Mouse (Mus musculus): ENCODE results near the gene Syngr1. TPM values are rescaled to one million over a fixed set of nuclear protein-coding genes. Genes with fewer than 3 reads are reported as not detected.

The Syngr1 gene
- polyA plus RNA-seq, 1 experiment from 2014 or later = 26.2 TPM

DNA sequence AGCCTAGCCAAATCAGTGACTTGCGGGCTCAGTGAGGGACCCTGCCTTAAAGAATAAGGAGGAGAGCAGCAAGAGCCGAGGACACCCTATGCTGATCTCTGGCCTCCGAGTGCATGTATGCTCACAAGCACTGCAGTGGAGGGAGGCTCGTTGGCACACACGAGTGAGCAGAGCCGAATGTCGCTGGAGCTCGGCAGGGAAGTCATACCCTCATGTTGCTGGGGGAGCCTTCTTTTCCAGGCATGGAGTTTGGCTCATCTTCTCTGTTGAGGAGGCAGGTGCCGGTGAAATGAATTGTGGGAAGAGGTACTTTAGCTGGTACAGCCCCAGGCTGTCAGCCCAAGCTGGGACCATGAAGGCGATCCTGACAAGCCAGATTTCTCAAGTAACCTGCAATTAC, 5.3 kb downstream of the Syngr1 start:
- Histone ChIP-seq H3K4me2 (replicated peaks) (no peak overlapping the region), H3K9me3 (no peaks in the 10 kb centered on the region), H3K4me1 (replicated peaks) (peaks cover 47% of the 10 kb centered on the region), H3K36me3 (no peaks in the 10 kb centered on the region), H3K4me3 (replicated peaks) (no peak overlapping the region), H3K27ac (no peak overlapping the region), H3K9ac (replicated peaks) (no peak overlapping the region), H3K27me3 (peaks cover 32% of the 10 kb centered on the region)
- no peak for ATAC-seq
- 69% methylated on average over 10 of the region's 10 CpGs for WGBS

GRCm38 (mm10) chr15:80096946-80097881, 6.1 kb downstream of the Syngr1 start:
- peak overlapping the region; percentile 41 for H3K4me2 ChIP-seq (replicated peaks)
- H3K9me3 ChIP-seq = no peaks in the 10 kb centered on the region
- H3K4me3 ChIP-seq (replicated peaks) = no peak overlapping the region
- peak overlapping the region; percentile 48 for H3K9ac ChIP-seq (replicated peaks)
- H3K27ac ChIP-seq = peak overlapping the region; percentile 47; the same call in 1 of the 2 replicates
- H3K36me3 ChIP-seq = no peaks in the 10 kb centered on the region
- H3K4me1 ChIP-seq (replicated peaks) = peaks cover 40% of the 10 kb centered on the region
- ATAC-seq = peak; percentile 68
- 31% methylated on average over 19 of the region's 20 CpGs for WGBS
- H3K27me3 ChIP-seq = peaks cover 24% of the 10 kb centered on the region

- Histone ChIP-seq H3K4me2 (replicated peaks) (peak overlapping the region; percentile 41; the same call in 1 of the 2 replicates), H3K4me3 (replicated peaks) (no peak overlapping the region), H3K36me3 (no peaks in the 10 kb centered on the region), H3K27ac (peak overlapping the region; percentile 47; the same call in 1 of the 2 replicates), H3K9me3 (no peaks in the 10 kb centered on the region), H3K9ac (replicated peaks) (peak overlapping the region; percentile 48), H3K27me3 (peaks cover 16% of the 10 kb centered on the region), H3K4me1 (replicated peaks) (peaks cover 32% of the 10 kb centered on the region)
- peak; percentile 57 for ATAC-seq
- 25% methylated on average over 8 of the region's 8 CpGs for WGBS
Measured at GRCm38 (mm10) chr15:80097999-80098461, 6.9 kb downstream of the Syngr1 start.

DNA sequence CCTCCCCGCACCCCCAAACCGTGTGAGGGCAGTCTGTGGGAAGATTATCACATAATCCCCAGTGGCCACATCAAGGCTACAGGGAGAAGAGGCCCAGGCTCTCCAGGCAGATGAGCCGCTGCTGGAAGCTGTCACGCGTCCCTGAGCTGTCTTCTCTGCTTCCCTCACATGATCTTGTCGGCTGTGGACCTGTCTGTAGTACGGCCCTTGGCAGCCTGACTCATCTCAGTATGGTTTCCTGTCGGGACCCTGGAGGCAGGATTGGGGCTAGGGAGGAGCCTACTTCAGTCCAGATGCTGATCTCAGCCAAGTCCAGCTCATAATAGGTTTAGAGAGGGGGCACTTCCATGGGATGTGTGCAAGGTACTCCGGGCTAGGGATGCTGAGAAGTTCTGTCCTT, 7.7 kb downstream of the Syngr1 start:
- H3K4me1 ChIP-seq (replicated peaks) = peaks cover 32% of the 10 kb centered on the region
- H3K36me3 ChIP-seq = no peaks in the 10 kb centered on the region
- no peak overlapping the region for H3K4me3 ChIP-seq (replicated peaks)
- H3K27ac ChIP-seq = no peak overlapping the region
- H3K9ac ChIP-seq (replicated peaks) = no peak overlapping the region
- no peaks in the 10 kb centered on the region for H3K9me3 ChIP-seq
- H3K27me3 ChIP-seq = peaks cover 11% of the 10 kb centered on the region; the same call in 1 of the 2 replicates
- ATAC-seq = no peak
- 37% methylated on average over 9 of the region's 9 CpGs for WGBS
- no peak overlapping the region for H3K4me2 ChIP-seq (replicated peaks)

- H3K4me1 ChIP-seq (replicated peaks) = peaks cover 32% of the 10 kb centered on the region
- no peak overlapping the region for H3K4me2 ChIP-seq (replicated peaks)
- peaks cover 9% of the 10 kb centered on the region; the same call in 1 of the 2 replicates for H3K27me3 ChIP-seq
- H3K4me3 ChIP-seq (replicated peaks) = no peak overlapping the region
- no peak overlapping the region for H3K9ac ChIP-seq (replicated peaks)
- no peak overlapping the region for H3K27ac ChIP-seq
- 84% methylated on average over 3 of the region's 3 CpGs for WGBS
- H3K9me3 ChIP-seq = no peaks in the 10 kb centered on the region
- H3K36me3 ChIP-seq = no peaks in the 10 kb centered on the region
- ATAC-seq = no peak
Measured at GRCm38 (mm10) chr15:80099477-80099876, 8.3 kb downstream of the Syngr1 start.

DNA sequence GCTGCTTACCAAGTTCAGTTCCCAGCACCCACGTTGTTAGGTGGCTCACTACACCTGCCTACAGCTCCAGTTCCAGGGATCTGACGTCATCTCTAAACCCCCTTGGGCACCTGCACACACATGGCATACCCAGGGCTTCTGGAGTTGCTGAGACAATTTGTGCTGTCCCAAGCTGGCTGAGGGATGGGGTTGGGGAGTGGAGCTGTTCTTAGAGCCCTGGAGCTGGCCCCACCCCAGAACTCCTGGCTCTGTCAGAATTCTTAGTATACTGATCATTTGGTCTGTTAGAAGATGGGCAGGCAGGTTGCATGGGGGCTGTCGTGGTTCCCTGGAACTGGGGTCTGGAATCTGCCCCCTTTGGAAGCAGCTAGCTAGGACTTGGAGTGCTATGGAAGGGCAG, 9.1 kb downstream of the Syngr1 start:
- Histone ChIP-seq H3K4me2 (replicated peaks) (no peak overlapping the region), H3K36me3 (no peaks in the 10 kb centered on the region), H3K4me3 (replicated peaks) (no peak overlapping the region), H3K27me3 (peaks cover 9% of the 10 kb centered on the region; the same call in 1 of the 2 replicates), H3K27ac (no peak overlapping the region), H3K9ac (replicated peaks) (no peak overlapping the region), H3K9me3 (no peaks in the 10 kb centered on the region), H3K4me1 (replicated peaks) (peaks cover 33% of the 10 kb centered on the region)
- no peak for ATAC-seq
- 87% methylated on average over 3 of the region's 3 CpGs for WGBS

- 89% methylated on average over 10 of the region's 10 CpGs for WGBS
- Histone ChIP-seq H3K27ac (no peak overlapping the region), H3K4me1 (replicated peaks) (peaks cover 35% of the 10 kb centered on the region), H3K27me3 (peaks cover 5% of the 10 kb centered on the region; the same call in 1 of the 2 replicates), H3K4me2 (replicated peaks) (no peak overlapping the region), H3K9ac (replicated peaks) (no peak overlapping the region), H3K9me3 (no peaks in the 10 kb centered on the region), H3K4me3 (replicated peaks) (no peak overlapping the region), H3K36me3 (no peaks in the 10 kb centered on the region)
- ATAC-seq = no peak
Measured at GRCm38 (mm10) chr15:80100871-80101270, 9.7 kb downstream of the Syngr1 start.

- Histone ChIP-seq H3K27ac (no peak overlapping the region), H3K36me3 (no peaks in the 10 kb centered on the region)
Measured at GRCm38 (mm10) chr15:80101503-80101902, 10.4 kb downstream of the Syngr1 start.

DNA sequence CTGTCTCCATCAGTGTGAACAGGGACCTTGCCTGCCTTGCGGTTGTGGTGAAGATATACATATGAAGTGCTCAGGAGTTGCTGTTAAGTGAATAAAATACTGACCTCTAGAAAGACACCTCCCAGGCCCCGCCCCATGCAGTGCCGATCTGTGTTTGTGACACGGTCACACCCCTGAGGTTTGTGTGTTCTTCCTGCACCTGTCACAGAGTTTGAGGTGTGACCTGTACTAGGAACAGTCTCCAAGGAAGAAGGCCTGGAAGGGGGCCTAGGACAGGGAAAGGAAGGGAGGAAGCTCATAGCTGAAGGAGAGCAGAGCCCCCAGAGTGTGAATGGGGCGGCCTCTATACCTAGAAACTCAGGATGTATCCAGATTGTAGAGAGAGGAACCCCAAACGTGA, 11.4 kb downstream of the Syngr1 start:
- Histone ChIP-seq H3K4me2 (replicated peaks) (no peak overlapping the region), H3K27me3 (no peaks in the 10 kb centered on the region), H3K9me3 (no peaks in the 10 kb centered on the region), H3K36me3 (no peaks in the 10 kb centered on the region), H3K27ac (no peak overlapping the region), H3K4me3 (replicated peaks) (no peak overlapping the region), H3K4me1 (replicated peaks) (peaks cover 21% of the 10 kb centered on the region), H3K9ac (replicated peaks) (no peak overlapping the region)
- WGBS = 83% methylated on average over 6 of the region's 6 CpGs
- no peak for ATAC-seq

More at GRCm38 (mm10) chr15:80101503-80101902, 10.4 kb downstream of the Syngr1 start:
- Histone ChIP-seq H3K9me3 (no peaks in the 10 kb centered on the region), H3K4me3 (replicated peaks) (no peak overlapping the region), H3K4me2 (replicated peaks) (no peak overlapping the region), H3K4me1 (replicated peaks) (peaks cover 31% of the 10 kb centered on the region), H3K27me3 (no peaks in the 10 kb centered on the region; the same call in 1 of the 2 replicates), H3K9ac (replicated peaks) (no peak overlapping the region)
- WGBS = 86% methylated on average over 6 of the region's 6 CpGs
- ATAC-seq = no peak

- Histone ChIP-seq H3K27me3 (no peaks in the 10 kb centered on the region), H3K9me3 (no peaks in the 10 kb centered on the region), H3K36me3 (peaks cover 8% of the 10 kb centered on the region; the same call in 1 of the 2 replicates), H3K9ac (replicated peaks) (no peak overlapping the region), H3K4me2 (replicated peaks) (no peak overlapping the region), H3K4me3 (replicated peaks) (no peak overlapping the region), H3K4me1 (replicated peaks) (0 out of 2 replicates have a peak, but pooled peaks cover 4% of the 10 kb centered on the region), H3K27ac (peak overlapping the region; percentile 44)
- ATAC-seq = peak; percentile 37; the same call in 1 of the 2 replicates
- 57% methylated on average over 12 of the region's 12 CpGs for WGBS
Measured at GRCm38 (mm10) chr15:80105490-80106410, 14.6 kb downstream of the Syngr1 start.

DNA sequence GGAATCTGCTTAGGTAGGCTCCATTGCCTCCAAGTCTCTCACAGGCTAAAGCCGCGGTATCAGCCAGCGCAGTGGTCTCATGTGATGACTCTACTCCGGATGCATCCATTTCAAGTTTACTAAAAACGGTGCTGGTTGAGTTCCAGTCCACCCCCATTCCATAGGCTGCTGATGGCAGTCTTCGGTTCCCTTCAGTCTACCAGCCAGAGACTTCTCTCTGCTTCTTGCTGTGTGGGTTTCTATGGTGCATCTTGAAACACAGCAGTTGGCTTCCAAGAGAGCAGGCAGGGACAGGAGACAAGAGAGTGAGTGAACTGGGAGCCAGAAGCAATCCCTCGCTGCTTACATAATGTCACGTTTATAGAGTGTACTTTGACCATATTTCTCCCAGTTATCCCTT, 16.0 kb downstream of the Syngr1 start:
- Histone ChIP-seq H3K4me1 (replicated peaks) (0 out of 2 replicates have a peak, but pooled peaks cover 4% of the 10 kb centered on the region), H3K4me2 (replicated peaks) (no peak overlapping the region), H3K27ac (no peak overlapping the region), H3K36me3 (peaks cover 22% of the 10 kb centered on the region), H3K9ac (replicated peaks) (no peak overlapping the region), H3K27me3 (no peaks in the 10 kb centered on the region), H3K9me3 (no peaks in the 10 kb centered on the region; the same call in 1 of the 2 replicates), H3K4me3 (replicated peaks) (no peak overlapping the region)
- WGBS = 96% methylated on average over 8 of the region's 8 CpGs
- ATAC-seq = no peak
